Mouse (Mus musculus): Measurements from ENCODE around the gene Gpbp1.

GRCm38 (mm10) chr13:111520456-111520855 lies 30.5 kb upstream of the Gpbp1 start:
- TF ChIP-seq POLR2A (IDR thresholded peaks at IDR 0.05; ENCODE audit: borderline replicate concordance, extremely low read depth, low read depth, low read length) (no peak), CTCF (IDR thresholded peaks at IDR 0.05; ENCODE audit: insufficient read depth, low read length) (no peak)

All from lung, adult 2 months (tissue).